Mouse (Mus musculus) ovary, postnatal 14 days (tissue): ENCODE data around the gene Camk2g.

ENCODE experiments used
- DNase-seq: peaks from one replicate; pipeline ENCODE4 v3.0.0; 2022; ENCODE audit warnings: low spot score

Camk2g gene

GRCm38 (mm10) chr14:20806116-20806840 lies 12.4 kb upstream of the Camk2g start:
- DNase-seq: no peak

- DNase-seq: peak; percentile 71
Measured at GRCm38 (mm10) chr14:20804964-20805672, 11.2 kb upstream of the Camk2g start.

DNA sequence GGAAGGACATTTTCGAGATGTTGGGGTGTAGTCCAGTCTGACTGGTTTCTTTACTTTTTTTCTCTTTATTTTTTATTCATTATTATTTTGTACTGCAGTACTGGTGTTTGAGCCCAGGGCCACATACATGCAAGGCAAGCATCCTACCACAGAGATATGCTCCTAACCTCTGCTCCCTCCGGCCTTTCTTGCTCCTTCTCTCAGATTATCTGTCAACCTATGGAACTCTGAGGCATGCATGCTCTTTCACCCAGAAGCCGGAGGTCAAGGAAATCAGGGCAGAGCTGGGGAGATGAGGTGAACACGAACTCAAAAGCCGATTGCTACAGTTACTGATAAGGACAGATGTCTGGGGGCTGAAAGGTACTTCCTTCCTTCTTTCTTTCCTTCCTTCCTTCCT lies 10.6 kb upstream of the Camk2g start:
- DNase-seq: no peak

GRCm38 (mm10) chr14:20803606-20803938 lies 9.7 kb upstream of the Camk2g start:
- DNase-seq: peak; percentile 76

GRCm38 (mm10) chr14:20802926-20803605 lies 9.2 kb upstream of the Camk2g start:
- no peak for DNase-seq

DNA sequence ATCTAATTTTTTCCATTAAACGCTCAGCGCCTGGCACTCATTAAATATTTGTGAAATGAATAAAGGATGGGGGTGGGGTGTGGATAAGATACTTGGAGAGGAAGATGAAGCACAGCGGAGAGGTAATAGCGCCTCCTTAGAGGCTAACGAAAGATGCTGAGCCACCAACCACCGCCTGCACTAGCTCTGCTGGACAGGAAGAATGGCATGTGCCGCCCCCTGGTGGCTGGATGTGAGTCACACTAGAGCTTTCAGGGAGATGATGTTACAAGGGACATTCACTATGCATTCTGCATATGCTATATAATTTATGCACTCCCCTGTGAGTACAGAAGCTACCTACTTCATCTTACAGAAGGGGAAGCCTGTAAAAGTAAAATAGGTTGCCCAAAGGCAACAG lies 4.9 kb upstream of the Camk2g start:
- DNase-seq: peak; percentile 81

DNA sequence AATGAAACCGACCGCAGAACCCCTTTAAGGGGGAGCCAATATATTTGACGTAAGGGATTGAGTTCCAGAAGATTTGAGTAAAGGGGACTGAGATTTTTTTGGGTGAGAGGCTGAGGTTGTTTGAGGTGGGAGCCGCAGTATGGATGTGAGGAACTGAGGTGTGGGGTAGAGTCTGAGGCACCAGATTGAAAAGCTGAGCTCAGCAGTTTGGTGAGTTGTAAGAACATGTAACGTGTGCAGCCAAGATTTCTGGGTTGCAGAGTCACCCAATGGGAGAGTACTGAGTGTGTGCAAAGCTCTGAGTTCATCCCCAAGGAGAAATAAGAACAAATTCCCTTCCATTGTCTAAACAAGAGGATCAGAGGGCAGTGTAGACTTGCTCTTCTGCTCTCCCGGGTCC lies 4.4 kb upstream of the Camk2g start:
- no peak for DNase-seq

GRCm38 (mm10) chr14:20796643-20797042 lies 2.8 kb upstream of the Camk2g start:
- DNase-seq: no peak

GRCm38 (mm10) chr14:20796170-20796569 lies 2.3 kb upstream of the Camk2g start:
- no peak for DNase-seq

DNA sequence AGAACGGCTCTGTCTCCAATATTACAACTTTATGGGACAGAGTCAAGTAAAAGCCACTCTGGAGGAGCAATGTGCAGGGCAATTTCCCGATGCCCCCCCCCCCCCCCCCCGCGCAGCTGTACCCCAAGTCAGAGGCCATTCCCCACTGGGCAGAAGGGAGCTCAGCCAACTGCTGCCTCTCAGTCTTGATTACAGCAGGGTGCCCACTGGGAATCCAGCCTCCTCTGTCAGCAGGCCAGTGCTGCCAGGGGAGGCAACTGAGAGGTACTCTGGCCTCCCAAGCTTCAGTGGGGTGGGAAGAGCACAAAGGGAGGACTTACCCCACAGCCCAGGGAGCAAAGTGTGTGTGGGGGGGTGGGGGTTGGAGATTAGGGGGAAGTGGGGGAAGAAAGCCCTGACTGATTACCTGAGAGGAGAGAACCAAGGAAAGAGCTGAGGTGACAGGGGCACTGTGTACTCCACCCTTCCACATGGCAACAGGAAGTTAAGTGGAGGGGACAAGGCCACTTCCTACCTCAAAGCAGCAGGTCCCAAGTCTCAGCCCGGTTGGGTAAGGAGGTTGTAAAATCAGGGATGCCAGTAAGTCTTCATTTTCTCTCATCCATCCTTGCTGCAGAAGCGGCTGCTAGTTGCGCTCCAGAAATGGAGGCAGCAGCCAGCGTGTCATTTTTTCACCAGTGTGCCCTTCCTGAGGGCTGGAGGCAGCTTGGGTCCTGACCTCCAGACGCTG lies 1.7 kb upstream of the Camk2g start:
- no peak for DNase-seq

DNA sequence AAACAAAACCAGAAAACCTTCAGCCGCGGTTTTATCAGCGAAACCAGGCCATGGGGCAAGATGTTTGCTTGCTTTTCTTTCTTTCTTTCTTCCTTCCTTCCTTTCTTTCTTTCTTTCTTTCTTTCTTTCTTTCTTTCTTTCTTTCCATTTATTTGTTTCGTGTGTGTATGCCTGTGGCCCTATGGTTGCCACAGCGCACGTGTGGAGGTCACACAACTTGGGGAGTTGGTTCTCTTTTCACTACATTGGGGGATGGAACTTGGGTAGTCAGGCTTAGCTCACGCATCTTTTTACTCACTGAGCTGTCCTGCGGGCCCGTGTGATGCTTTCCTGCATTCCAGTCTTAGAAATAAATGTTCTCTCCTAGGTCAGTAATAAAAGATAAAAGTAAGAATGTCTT lies 701 bp upstream of the Camk2g start:
- no peak for DNase-seq

GRCm38 (mm10) chr14:20792922-20793757 lies 748 bp downstream of the Camk2g start:
- DNase-seq: no peak

- DNase-seq: no peak
Measured at GRCm38 (mm10) chr14:20792243-20792921, 1.5 kb downstream of the Camk2g start.

GRCm38 (mm10) chr14:20791511-20792242 lies 2.2 kb downstream of the Camk2g start:
- DNase-seq: no peak

- DNase-seq: no peak
Measured at GRCm38 (mm10) chr14:20790996-20791395, 2.9 kb downstream of the Camk2g start.

- DNase-seq: no peak
Measured at GRCm38 (mm10) chr14:20790445-20790844, 3.4 kb downstream of the Camk2g start.

- no peak for DNase-seq
Measured at GRCm38 (mm10) chr14:20789593-20789992, 4.3 kb downstream of the Camk2g start.

DNA sequence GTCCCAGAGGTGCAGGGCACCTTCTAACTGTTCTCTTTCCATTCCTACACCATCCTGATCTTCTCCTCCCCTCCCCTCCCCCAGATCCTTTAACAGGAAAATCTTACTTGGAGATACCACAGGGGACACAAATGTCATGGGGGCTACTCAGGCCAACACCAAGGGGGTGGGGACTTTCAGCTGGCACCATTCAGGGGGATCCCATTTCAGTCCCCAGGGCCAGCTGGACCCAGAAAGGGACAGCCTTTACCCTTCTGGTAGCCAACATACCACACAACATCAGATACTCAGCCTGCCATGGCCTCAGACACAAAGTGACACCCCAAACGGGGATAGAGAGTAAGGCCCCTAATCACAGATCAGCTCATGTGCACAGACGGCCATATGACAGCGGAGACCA lies 5.7 kb downstream of the Camk2g start:
- DNase-seq: no peak

GRCm38 (mm10) chr14:20786611-20787015 lies 7.3 kb downstream of the Camk2g start:
- DNase-seq: no peak

DNA sequence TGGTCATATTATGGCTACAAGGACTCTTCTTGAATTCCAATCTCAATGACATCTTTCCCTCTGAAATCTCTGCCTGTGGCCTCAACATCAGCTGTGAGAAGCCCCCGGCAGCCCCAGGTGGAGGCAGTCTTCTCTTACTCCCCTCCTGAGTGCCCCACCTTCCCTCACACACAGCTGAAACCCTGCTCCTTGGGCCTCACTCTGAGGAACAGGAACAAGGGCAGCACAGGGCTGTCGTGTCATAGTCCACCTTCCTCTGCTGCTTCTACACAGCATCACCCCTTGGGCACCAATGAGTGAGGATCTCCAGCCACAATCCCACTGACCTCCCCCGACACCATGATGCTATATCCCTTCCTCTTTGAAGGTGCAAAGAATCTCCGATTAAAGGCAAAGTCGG lies 7.9 kb downstream of the Camk2g start:
- DNase-seq: no peak
